Mouse (Mus musculus) bone marrow, adult 2 months (tissue): ENCODE data around the gene Olfr57. TPM values are rescaled to one million over a fixed set of nuclear protein-coding genes. Genes with fewer than 3 reads are reported as not detected.
"Not testable (repeated sequence)": the region's sequence is repeated elsewhere in the genome, so short reads cannot be mapped to it uniquely, and the experiment has no call there.

Experiments
- H3K27ac ChIP-seq: fragments of 200-500 bp; 2 replicates; pipeline ENCODE4 v1.5.1; 2012; ENCODE audit warnings: low read depth, mild to moderate bottlenecking, control low read depth, inconsistent platforms, low read length; ENCODE audit not compliant: control insufficient read depth, poor library complexity, insufficient read depth
- H3K4me1 ChIP-seq: fragments of 200-500 bp; 2 replicates; pipeline ENCODE4 v1.6.1; 2011; ENCODE audit warnings: low read length; ENCODE audit not compliant: control insufficient read depth, insufficient read depth
- H3K4me3 ChIP-seq: fragments of 200-500 bp; replicated peaks from 2 replicates; pipeline ENCODE3; 2011; ENCODE audit warnings: mild to moderate bottlenecking, low read depth, low read length, control low read depth; ENCODE audit not compliant: control insufficient read depth
- CTCF ChIP-seq: fragments of 200-500 bp; IDR thresholded peaks from 2 replicates; pipeline ENCODE4 v1.5.1; 2011; ENCODE audit warnings: low read length, control low read depth; ENCODE audit not compliant: control insufficient read depth, insufficient read depth
- POLR2A ChIP-seq: fragments of 200-500 bp; IDR thresholded peaks from 2 replicates; pipeline ENCODE4 v1.6.1; 2011; ENCODE audit warnings: low read depth, mild to moderate bottlenecking, control low read depth, low read length, borderline replicate concordance; ENCODE audit not compliant: control insufficient read depth
- WGBS: fragments of 180-500 bp; shearing (Covaris S2); methylation state at CpG from one replicate; pipeline ENCODE4 v1.1.7; 2018; 5-methylcytosine and 5-hydroxymethylcytosine counted together
- polyA plus RNA-seq: library from polyadenylated mRNA; stranded (reverse); fragments of >200 nt; gene quantifications from 2 replicates; pipeline ENCODE4 v1.2.4, GENCODE M21; 2011; ENCODE audit warnings: low replicate concordance; ENCODE audit not compliant: missing spikeins, insufficient read depth, insufficient read length

The Olfr57 gene
- polyA plus RNA-seq = not detected in 2 replicates

GRCm38 (mm10) chr10:79028441-79028840 is at the start of gene Olfr57:
Gene Olfr57, plus strand, starts transcription at chr10:79028741.
- TF ChIP-seq POLR2A = no peak
- no peak for TF ChIP-seq CTCF
- Histone ChIP-seq H3K4me3 (no peak within 1 kb of the TSS), H3K27ac (no peak within 1 kb of the TSS), H3K4me1 (no peaks in the 10 kb centered on the region)

- TF ChIP-seq CTCF = no peak
- TF ChIP-seq POLR2A = no peak
- H3K4me1 ChIP-seq = no peaks in the 10 kb centered on the region
- no peak within 1 kb of the TSS for H3K27ac ChIP-seq
- H3K4me3 ChIP-seq = no peak within 1 kb of the TSS
Measured at GRCm38 (mm10) chr10:78980750-78981149, 47.8 kb upstream of the Olfr57 start, which contains the start of gene Olfr1352. Gene Olfr1352, plus strand, starts transcription at chr10:78981050.

GRCm38 (mm10) chr10:79012172-79012571 is 16.4 kb upstream of the Olfr57 start, which contains the start of gene Olfr1351:
Gene Olfr1351, plus strand, starts transcription at chr10:79012472.
- no peak within 1 kb of the TSS for H3K27ac ChIP-seq
- TF ChIP-seq CTCF = no peak
- no peak within 1 kb of the TSS for H3K4me3 ChIP-seq
- no peaks in the 10 kb centered on the region for H3K4me1 ChIP-seq
- WGBS = 63% methylated on average over 1 of the region's 1 CpGs

- 84% methylated on average over 2 of the region's 2 CpGs for WGBS
- not testable (repeated sequence) for H3K4me3 ChIP-seq, H3K4me1 ChIP-seq, H3K27ac ChIP-seq
Measured at GRCm38 (mm10) chr10:79042457-79042856, 13.9 kb downstream of the Olfr57 start.

GRCm38 (mm10) chr10:79057370-79057769 is 28.8 kb downstream of the Olfr57 start:
- H3K4me3 ChIP-seq, H3K4me1 ChIP-seq, H3K27ac ChIP-seq: not testable (repeated sequence)
- WGBS = 65% methylated on average over 3 of the region's 3 CpGs

Other genes starting within 250 kb of the Olfr57 start
- gene Slc1a6, start 248.2 kb upstream of the Olfr57 start, polyA plus RNA-seq = 1.2 TPM in 1 of 2 replicates, not detected in the other
- gene Olfr1356, start 176.6 kb upstream of the Olfr57 start, polyA plus RNA-seq = not detected in 2 replicates
- gene Olfr1355, start 153.2 kb upstream of the Olfr57 start, polyA plus RNA-seq = not detected in 2 replicates
- not detected in 2 replicates for gene Olfr1354, start 115.6 kb upstream of the Olfr57 start, polyA plus RNA-seq
- gene Olfr8, start 78.1 kb upstream of the Olfr57 start, polyA plus RNA-seq = not detected in 2 replicates
- gene Olfr1353, start 65.4 kb upstream of the Olfr57 start, polyA plus RNA-seq = not detected in 2 replicates
- not detected in 2 replicates for gene Olfr1352, start 47.7 kb upstream of the Olfr57 start, polyA plus RNA-seq
- not detected in 2 replicates for gene Olfr1351, start 16.3 kb upstream of the Olfr57 start, polyA plus RNA-seq
- 5.5 and 6.4 TPM in 2 replicates for gene 2610008E11Rik, start 68.9 kb downstream of the Olfr57 start, polyA plus RNA-seq
- gene Vmn2r80, start 120.0 kb downstream of the Olfr57 start, polyA plus RNA-seq = not detected in 2 replicates
- gene Vmn2r81, start 219.0 kb downstream of the Olfr57 start, polyA plus RNA-seq = not detected in 2 replicates